Mouse (Mus musculus) gastrocnemius, adult 18-20 months (tissue): ENCODE measurements around the gene Slc39a11. TPM values are rescaled to one million over a fixed set of nuclear protein-coding genes. Genes with fewer than 3 reads are reported as not detected.
A peak's percentile ranks its signal among the peaks of the same experiment; 100 is the strongest.
"Not testable (repeated sequence)": the region's sequence is repeated elsewhere in the genome, so short reads cannot be mapped to it uniquely, and the experiment has no call there.

Source experiments
- DNase-seq: peaks from one replicate; pipeline ENCODE4 v3.0.0; 2021; ENCODE audit warnings: low spot score
- total RNA-seq, 2 experiments: library from RNA; stranded (reverse); gene quantifications; 2 replicates each; pipeline ENCODE4 v1.2.3; 2021

Slc39a11 gene
- total RNA-seq, 2 experiments from 2014 or later: 1.5 to 2.4 TPM

DNA sequence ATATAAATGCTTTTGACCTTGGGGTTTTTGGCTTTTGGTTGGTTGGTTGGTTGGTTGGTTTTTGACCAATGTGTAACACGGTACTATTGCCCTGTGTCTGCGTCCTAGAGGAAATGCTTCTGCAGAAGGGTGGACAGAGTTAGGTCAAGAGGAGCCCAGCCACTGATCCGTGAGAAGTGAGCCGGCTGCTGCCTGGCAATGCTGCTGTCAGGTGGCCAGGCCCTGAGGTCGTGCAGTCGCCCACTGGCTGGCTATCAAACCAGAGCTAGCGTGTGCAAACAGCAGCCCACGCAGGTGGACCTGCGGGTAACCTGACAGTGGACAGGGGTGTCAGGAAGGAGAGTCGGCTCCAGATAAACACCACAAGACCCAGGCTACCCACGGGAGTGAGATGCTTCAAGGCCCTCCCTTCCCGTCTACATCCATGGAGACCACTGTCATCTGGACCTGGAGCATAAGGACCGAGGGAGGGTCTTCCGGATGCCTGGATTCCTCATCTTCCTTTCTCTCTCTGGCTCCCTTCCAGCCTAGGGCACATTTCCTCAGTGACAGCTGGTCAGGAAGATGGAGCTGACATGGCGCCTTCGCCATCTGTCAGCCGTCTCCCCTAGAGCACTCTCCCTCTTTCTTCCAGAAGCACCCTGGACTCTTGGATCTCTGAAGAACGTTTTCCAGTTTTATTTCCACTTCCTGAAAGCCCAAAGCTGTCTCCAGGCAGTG lies 49.2 kb downstream of the Slc39a11 start:
- DNase-seq: no peak

DNA sequence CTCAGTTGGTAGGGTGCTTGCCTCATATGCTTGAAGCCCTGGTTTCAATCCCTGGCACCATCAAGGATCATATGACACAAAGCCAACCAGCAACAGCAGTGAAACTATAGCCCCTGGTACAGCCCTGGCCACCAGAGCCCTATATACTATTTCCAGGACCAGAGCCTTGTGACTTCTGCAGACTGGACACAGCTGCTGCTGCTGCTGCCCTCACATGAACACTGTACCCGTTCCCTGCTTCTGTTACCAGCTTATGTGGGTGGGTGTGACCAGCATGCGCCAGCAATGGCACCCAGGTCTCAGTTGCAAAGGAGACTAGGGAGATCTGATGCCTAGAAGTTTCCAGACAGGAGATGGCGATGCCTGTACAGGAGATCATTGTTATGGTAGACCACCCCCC lies 52.2 kb downstream of the Slc39a11 start:
- no peak for DNase-seq

DNA sequence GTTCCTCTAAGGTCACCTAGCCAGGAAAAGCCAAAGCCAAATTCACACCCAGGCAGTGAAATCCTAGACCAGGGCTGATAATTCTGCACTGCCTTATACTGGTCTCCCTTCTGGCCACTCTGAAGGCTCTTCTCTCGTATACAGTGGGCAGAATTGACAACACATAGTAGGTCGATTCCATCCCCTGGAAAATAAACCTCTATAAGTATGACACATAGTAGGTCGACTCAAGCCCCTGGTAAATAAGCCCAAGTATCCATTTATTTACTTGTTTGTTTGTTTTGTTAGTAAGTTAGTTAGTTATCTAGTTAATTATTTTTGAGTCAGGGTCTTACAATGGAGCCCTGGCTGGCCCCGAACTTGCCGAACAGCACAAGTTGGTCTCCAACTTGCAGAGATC lies 54.7 kb downstream of the Slc39a11 start:
- DNase-seq: no peak

DNA sequence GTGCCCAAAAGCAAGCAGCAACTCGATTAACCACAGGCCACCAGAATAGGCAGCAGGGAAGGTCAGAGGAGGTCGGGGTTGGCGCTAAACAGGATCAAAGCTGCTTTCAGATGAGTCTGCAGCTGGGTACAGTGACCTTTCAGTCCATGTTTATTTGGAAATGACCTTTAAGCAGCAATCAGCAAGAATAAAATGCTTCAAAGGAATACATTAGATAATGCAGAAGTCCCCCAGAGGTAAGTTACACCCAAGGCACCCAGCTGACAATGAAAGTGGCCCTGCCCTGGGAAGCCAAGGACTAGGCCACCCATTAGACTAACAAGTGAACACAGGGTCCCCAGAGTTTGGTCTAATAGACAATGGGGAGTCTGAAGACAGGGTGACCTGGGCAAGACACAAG lies 60.9 kb downstream of the Slc39a11 start:
- DNase-seq: no peak

DNA sequence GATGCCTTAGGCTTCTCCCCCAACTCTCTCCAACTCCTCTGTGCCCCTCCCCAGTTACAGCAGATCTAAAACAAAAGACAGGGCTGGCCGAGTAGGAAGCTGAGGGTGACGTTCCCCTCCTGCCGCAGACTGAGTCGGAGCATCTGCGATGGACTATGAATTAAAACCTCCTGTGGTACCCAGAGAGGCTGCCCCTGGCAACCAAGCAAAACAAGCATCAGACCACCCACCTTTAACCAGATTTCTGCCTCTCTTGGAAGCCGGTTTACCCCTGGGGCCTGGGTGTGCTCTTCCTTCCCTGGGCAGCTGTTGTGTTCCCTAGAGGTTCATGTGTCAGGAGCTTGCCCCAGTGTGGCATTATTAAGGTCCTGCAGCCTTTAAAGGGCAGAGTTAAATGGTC lies 63.5 kb downstream of the Slc39a11 start:
- DNase-seq: no peak

DNA sequence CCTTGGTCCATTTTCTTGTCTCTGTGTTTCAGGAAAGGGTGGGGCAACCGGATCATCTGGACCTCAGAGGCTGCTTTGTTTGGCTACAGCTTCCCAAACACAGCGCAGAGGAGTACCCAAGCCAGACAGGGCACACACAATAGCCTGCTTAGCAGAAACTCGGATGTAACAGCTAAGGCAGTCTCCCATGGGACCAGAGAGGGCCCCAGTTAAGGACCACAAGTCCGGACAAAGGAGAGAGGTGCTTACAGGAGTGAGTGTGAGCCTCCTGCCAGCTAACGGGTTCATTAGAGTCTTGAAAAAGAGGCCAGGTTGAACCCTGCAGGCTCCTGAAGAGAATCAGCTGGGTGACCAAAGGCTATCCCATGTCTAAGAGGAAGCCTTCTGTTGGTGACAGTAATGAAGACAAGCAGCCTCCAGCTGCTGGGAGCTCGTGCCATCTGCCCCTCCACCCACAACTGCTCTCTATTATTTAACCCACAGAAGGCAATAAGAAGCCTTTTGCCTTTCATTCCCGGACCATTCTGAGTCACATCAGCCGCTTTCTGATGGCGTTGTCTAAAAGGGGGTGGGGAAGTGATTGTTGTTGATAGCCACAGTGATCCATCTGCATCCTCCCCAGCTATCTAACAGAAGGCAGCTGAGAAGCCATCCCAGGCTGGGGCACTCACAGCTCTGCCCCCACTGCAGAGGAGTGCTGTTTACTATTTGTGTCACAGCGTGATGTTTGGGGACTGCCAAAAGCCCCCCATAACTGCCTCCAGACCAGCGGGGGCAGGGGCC lies 65.8 kb downstream of the Slc39a11 start:
- DNase-seq: no peak

DNA sequence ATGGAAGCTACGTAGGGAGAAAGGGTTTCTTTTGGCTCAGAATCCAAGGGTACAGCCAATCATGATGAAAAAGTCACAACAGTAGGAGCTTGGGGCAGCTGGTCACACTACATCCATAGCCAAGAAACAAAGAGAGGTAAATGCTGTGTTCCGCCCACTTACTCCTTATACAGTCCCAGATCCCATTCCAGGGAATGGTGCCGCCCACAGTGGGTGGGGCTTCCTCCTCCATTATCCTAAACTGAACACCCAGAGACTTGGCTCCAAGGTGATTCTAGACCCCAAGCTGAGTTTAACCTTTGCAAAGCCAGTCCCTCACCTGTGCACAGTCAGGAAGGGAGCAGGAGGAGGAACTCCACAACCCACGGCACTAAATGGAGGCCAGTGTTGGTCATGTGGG lies 72.7 kb downstream of the Slc39a11 start:
- no peak for DNase-seq

DNA sequence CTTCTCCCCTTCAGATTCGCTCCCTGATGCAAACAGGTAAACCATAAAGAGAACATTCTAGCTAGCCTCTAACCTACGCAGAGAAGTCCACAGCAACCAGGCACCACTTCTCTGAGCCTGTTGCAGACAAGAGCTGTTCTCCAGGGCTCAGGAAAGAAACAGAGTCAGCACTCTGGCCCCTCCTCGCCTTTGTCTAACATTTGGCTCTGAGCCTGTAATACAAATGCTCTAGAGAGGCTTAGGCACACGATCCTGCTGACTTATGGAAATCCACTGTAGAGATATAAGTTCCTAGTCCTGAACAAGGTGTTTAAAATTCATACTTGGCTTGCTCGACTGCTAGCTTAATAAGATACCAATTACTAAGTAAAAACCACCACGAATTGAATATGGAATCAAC lies 77.2 kb downstream of the Slc39a11 start:
- no peak for DNase-seq

DNA sequence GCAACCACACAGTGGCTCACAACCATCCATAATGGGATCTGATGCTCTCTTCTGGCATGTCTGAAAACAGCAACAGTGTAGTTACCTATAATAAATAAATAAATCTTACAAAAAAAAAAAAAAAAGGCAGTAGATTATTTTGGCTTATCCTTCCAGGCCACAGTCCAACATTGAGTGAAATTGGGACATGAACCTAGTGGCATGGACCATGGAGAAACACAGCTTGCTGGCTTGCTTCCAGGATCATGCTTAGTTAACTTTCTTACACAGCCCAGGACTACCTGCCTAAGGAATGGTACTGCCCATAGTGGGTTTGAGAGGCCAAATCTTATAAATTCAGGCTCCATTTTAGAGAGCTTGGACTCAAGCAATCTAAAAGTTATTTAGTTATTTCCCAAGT lies 78.3 kb downstream of the Slc39a11 start:
- no peak for DNase-seq

DNA sequence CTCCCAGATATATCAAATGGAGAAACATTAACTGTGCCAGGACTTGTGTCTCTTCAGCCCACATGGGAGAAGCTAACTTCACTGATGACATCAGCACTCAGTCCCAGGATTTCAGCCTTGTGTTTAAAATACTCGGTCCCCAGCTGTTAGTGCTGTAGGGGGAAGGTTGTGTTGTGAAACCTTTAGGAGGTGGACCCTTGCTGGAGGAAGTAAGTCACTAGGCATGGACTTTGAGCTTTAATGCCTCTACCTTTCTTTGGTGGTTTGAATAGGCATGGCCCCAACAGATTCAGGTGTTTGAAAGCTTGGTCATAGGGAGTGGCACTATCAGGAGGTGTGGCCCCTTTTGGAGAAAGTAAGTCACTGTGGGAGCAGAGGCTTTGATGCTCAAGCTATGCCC lies 80.9 kb downstream of the Slc39a11 start:
- DNase-seq: no peak

DNA sequence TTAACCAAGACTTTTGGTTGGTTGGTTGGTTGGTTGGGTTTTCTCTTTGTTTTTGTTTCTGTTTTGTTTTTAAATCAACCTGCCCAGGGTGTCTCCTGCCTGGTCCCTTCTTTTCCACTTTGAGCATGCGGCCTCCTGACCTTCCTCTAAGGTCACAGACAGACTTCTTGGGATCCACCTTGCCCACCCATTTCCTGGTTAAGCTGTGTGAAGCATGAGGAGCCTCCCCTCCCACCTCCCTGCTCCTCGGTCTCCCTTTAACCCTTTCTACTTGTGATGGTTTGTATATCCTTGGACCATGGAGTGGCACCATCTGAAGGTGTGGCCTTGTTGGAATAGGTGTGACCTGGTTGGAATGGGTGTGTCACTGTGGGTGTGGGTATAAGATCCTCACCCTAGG lies 82.0 kb downstream of the Slc39a11 start:
- DNase-seq: not testable (repeated sequence)

DNA sequence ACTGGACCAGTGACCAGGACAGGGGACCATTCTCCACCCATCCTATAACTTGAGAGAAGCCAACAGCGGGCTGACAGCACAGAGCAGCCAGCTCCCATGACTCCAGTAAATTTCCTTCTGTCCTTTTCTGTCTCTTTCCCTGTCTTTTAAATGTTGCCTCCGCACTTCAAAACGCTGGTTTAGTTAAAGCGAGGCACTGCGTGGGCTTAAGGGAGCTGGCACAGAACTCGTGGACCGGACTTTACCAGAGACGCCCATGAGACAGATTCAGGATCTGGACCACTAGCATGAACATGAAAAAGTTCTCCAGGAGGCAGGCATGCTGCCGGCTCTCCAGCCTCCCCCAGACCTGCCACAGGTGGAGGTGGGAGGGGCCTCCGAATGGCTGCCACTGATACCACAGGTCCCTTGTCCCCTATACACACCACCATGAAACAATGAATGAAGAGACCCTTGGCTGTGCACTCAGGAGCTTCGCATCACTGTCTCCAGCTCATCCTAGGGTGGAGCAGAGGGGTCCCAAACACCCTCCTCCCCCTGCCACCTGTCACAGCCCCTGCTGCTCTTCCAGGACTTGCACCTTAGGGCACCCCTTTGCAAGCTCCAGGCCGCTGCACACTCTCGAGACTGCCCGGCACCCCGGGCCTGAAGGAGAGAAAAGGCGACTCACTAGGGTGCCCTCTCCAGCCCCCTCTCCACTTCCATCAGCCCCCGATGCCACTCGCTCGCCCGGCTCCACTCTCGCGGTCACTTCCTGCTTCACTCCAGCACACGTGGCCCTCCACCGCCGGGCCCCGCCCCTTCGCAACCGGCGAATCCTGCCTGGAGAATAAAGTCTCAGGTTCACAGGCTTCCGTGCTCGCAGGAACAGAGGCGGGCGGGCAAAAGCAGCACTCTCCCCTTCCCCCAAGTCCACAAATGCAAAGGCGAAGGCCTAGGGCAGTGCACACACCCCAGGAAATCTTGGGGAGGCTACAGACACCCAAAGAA lies 84.6 kb downstream of the Slc39a11 start:
- peak; percentile 74 for DNase-seq

DNA sequence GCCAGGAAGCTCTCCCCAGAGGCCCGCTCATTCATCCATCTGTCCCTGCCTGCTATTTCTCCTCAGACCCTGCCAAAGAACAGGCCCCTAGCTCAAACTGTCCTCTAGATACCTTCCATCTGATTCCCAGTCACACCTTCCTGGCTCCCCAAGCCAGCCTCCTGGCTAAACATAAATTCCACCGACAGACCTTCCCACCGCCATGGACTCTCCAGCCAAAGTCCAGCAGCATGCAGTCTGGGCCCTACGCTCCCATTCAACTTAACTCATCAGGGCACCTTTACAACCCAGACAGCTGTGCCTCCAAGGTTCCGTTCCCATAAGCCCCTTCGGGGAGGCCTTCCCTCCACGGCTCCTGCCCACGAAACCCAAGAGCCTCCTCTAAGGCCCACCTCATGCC lies 87.6 kb downstream of the Slc39a11 start:
- no peak for DNase-seq

DNA sequence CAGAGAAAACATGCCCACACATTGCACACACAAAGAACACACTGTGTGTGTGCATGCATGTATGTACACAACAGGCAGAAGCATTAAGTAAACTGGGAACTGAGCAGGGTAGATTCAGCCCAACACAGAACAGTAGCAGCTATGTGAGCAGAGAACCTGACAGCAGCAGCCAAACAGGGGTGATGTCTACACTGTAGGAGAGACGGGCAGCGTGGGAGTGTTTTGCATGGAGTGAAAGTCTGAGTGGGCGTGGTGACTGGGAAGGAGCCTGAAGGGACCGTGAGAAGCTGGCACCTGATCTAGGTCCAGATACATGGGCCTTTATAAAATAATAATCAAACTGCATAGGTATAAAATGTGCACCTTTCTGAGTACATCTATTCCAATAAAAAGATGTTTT lies 89.7 kb downstream of the Slc39a11 start:
- DNase-seq: no peak

DNA sequence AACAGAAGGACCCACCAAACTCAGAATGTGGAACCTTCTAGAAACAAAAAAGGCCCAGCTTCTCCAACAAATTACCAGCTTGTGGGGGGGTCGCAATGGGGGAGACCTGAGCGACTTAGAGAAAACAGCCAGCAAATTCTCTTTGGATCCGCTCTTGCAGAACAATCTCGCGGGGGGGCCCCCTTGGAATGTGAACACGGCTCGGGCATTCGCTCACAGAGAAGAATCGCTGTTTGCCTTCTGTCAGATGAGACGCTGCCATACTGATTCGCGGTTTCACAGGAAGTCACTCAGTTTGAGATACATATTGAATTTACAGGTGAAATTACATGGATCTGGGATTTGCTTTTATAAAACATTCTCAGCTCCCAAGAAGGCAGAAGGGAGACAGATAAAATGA lies 91.4 kb downstream of the Slc39a11 start:
- no peak for DNase-seq

DNA sequence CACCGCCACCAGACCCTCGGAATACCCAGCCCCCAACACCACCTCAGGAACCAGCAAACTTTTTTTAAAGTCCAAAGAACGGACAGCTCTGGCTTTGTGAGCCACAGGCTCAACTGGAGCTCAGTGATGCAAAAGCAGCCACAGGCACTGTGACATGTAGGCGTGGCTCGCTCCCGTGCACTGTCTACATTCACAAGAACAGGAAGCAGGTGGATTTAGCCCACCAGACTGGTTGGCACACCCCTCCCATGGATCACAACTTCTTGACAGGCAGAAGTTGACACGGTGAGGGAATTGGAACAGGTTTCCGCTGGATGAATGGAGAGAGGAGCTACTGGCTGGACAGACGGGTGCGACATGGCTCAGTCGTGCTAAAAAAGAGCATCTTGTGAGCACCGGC lies 93.7 kb downstream of the Slc39a11 start:
- no peak for DNase-seq

DNA sequence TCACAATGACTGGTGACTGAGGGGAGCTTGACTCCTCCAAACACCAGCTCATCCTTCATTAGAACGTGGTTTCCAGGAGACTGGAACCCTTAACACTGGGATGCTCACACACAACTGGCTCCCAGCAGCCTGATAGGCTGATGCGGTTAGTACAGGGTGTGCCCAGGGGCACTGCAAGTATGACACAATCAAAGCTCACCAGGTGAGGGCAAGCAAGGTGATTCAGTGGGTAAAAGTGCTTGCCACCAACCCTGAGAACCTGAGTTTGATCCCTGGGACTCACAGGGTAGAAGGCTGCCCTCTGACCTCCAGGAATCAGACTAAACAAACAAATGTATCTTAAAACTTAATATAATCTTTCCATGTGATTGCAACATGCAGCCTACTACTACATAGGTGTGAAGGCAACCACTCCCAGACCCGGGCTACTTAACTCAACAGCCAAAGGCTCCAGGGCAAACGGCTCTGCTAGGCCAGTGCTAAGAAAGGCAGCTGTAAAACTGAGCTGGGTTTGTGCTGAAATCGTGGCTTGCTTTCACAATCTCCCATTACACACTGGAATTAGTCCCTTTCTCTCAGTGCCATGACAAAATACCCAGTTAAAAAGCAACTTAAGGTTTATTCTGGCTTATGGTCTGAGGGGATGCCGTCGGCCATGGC lies 95.0 kb downstream of the Slc39a11 start:
- DNase-seq: no peak

DNA sequence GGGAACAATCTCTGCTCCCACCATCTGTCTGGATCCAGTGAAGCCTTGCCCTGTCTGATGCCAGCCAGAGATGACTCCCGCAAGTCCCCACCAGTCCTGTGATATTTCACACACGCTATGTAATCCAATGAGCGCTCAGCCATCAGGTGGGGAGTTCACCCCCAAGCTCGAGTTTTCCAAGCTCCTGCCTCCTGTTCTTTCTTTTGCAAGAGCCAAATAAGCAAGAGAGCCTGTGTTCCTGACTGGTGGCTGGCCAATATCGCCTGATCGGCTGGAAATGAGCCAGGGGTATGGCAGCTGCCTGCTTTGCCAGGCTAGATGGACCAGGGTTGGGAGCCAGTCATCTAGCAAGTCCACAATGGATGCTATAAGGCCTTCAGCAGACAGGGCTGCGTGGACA lies 95.7 kb downstream of the Slc39a11 start:
- no peak for DNase-seq

DNA sequence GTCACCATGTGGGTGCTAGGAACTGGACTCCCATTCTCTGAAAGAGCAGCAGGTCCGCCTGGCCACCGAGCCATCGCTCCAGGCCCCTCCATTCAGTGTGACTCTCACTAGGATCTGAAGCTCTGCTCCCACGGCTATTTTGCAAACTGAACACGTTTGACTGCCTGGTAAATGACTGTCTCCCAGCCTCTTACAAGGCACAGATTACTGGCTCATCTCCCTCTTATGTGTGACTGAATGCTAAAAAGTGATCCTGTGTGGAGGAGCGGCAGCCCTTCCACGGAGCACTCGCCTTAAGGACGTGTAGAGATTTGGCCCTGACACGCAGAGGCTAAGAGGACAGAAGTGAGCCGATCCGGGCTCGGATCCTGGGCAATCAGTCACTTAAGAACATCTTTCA lies 96.3 kb downstream of the Slc39a11 start:
- no peak for DNase-seq

DNA sequence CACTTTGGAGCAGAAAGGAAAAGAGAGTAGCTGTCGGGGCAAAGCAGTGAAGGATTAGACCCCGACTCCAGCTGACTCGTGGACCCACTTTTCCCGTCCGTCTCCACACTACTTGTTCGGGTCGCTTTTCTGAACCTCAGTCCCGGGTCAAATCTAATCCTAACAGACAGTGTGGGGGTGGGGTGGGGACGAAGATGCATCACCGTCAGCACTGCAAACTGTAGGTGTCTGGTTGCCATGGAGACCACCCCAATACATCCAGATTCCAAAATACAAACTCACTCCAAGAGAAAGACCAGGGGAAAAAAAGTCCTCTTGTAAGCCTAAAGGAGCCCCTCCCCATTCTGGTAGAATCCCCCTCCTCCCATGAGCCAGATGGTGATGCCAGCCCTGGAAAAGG lies 97.3 kb downstream of the Slc39a11 start:
- no peak for DNase-seq

DNA sequence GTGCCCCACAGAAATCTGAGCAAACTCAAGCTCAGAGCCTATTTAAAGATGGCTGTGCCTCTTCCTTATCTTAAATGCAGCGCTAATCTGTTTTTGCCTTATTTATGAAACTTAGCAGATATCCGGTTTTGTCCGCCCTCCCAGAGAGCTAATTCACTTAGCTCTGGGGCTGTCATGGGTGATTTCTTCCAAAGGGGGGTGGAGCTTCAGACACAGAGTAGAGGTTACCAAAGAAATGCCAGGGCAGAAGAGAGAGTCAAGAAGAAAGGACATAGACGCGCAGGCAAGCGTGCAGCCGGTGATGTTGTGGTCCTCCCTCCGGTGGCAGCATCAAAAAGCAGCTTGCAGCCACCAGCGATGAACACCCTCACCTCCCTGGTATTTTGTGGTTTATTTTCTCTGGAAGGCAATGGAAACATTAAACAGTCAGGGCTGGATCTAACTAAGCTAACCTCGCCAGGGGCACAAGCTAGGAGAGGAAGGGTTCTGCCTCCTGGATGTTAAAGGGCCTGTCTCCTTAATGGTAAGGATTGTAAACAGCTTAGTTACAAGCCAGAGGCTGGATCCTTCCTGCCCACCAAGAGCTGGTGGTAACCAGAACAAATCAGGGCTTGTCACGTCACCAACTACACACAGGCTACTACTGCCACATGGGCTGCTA lies 103.5 kb downstream of the Slc39a11 start:
- DNase-seq: no peak
